Mouse (Mus musculus): ENCODE data around the gene Fcrla. TPM values are rescaled to one million over a fixed set of nuclear protein-coding genes. Genes with fewer than 3 reads are reported as not detected.

The Fcrla gene
- polyA plus RNA-seq, 1 experiment from 2014 or later = 0.76 TPM

- no peaks in the 10 kb centered on the region for H3K27me3 ChIP-seq (replicated peaks; ENCODE audit: insufficient read depth, low read length)
- peak overlapping the region; percentile 76 for H3K4me2 ChIP-seq (replicated peaks; ENCODE audit: low read depth, low read length)
- peak overlapping the region; percentile 79 for H3K9ac ChIP-seq (replicated peaks; ENCODE audit: low read depth)
- peaks cover 3% of the 10 kb centered on the region; the same call in 1 of the 2 replicates for H3K4me1 ChIP-seq (ENCODE audit: insufficient read depth, low read depth, low read length)
- no peak for DNase-seq (ENCODE audit: low spot score)
- no peaks in the 10 kb centered on the region for H3K9me3 ChIP-seq (ENCODE audit: low read length)
- no peak overlapping the region for H3K27ac ChIP-seq (ENCODE audit: low read length)
- WGBS = 14% methylated on average over 8 of the region's 8 CpGs
- peak overlapping the region; percentile 86 for H3K4me3 ChIP-seq (ENCODE audit: low read depth, low read length)
- H3K36me3 ChIP-seq (ENCODE audit: insufficient read depth, low read length) = no peaks in the 10 kb centered on the region
- TF ChIP-seq EP300 (IDR thresholded peaks at IDR 0.05) (no peak), CTCF (IDR thresholded peaks at IDR 0.05) (no peak)
- no peak for ATAC-seq
These were observed 43.0 kb downstream of the Fcrla start for GRCm38 (mm10) chr1:170884390-170884789.

- no peak overlapping the region for H3K4me2 ChIP-seq (replicated peaks; ENCODE audit: low read depth, low read length)
- no peaks in the 10 kb centered on the region for H3K27me3 ChIP-seq (replicated peaks; ENCODE audit: insufficient read depth, low read length)
- WGBS = 71% methylated on average over 5 of the region's 5 CpGs
- H3K4me1 ChIP-seq (ENCODE audit: insufficient read depth, low read depth, low read length) = peaks cover 3% of the 10 kb centered on the region; the same call in 1 of the 2 replicates
- ATAC-seq = no peak
- H3K9ac ChIP-seq (replicated peaks; ENCODE audit: low read depth) = no peak overlapping the region
- H3K4me3 ChIP-seq (ENCODE audit: low read depth, low read length) = no peak overlapping the region
- DNase-seq (ENCODE audit: low spot score) = no peak
- no peak overlapping the region for H3K27ac ChIP-seq (ENCODE audit: low read length)
- H3K9me3 ChIP-seq (ENCODE audit: low read length) = no peaks in the 10 kb centered on the region
- TF ChIP-seq CTCF (IDR thresholded peaks at IDR 0.05) (no peak), EP300 (IDR thresholded peaks at IDR 0.05) (no peak)
- no peaks in the 10 kb centered on the region; the same call in 1 of the 2 replicates for H3K36me3 ChIP-seq (ENCODE audit: insufficient read depth, low read length)
These were observed 44.4 kb downstream of the Fcrla start for GRCm38 (mm10) chr1:170882915-170883485.

GRCm38 (mm10) chr1:170876906-170877305, 50.5 kb downstream of the Fcrla start:
- ATAC-seq = no peak
- no peak overlapping the region for H3K4me3 ChIP-seq (ENCODE audit: low read depth, low read length)

GRCm38 (mm10) chr1:170875676-170876075, 51.7 kb downstream of the Fcrla start:
- H3K4me3 ChIP-seq (ENCODE audit: low read depth, low read length) = no peak overlapping the region
- no peak overlapping the region for H3K4me2 ChIP-seq (replicated peaks; ENCODE audit: low read depth, low read length)

More at GRCm38 (mm10) chr1:170876906-170877305, 50.5 kb downstream of the Fcrla start:
- H3K4me2 ChIP-seq (replicated peaks; ENCODE audit: low read depth, low read length) = no peak overlapping the region
- no peak for TF ChIP-seq EP300 (IDR thresholded peaks at IDR 0.05)
- TF ChIP-seq CTCF (IDR thresholded peaks at IDR 0.05) = no peak
- no peak for DNase-seq (ENCODE audit: low spot score)
- WGBS = 86% methylated on average over 5 of the region's 5 CpGs
- H3K27me3 ChIP-seq (replicated peaks; ENCODE audit: insufficient read depth, low read length) = no peaks in the 10 kb centered on the region
- no peak overlapping the region for H3K27ac ChIP-seq (ENCODE audit: low read length)
- H3K9ac ChIP-seq (replicated peaks; ENCODE audit: low read depth) = no peak overlapping the region
- H3K4me1 ChIP-seq (ENCODE audit: insufficient read depth, low read depth, low read length) = no peaks in the 10 kb centered on the region
- H3K36me3 ChIP-seq (ENCODE audit: insufficient read depth, low read length) = no peaks in the 10 kb centered on the region; the same call in 1 of the 2 replicates
- no peaks in the 10 kb centered on the region for H3K9me3 ChIP-seq (ENCODE audit: low read length)

GRCm38 (mm10) chr1:170871961-170872360, 55.4 kb downstream of the Fcrla start:
- Histone ChIP-seq H3K4me2 (replicated peaks; ENCODE audit: low read depth, low read length) (no peak overlapping the region), H3K27ac (ENCODE audit: low read length) (no peak overlapping the region), H3K4me1 (ENCODE audit: insufficient read depth, low read depth, low read length) (no peaks in the 10 kb centered on the region), H3K9ac (replicated peaks; ENCODE audit: low read depth) (no peak overlapping the region), H3K9me3 (ENCODE audit: low read length) (no peaks in the 10 kb centered on the region), H3K4me3 (ENCODE audit: low read depth, low read length) (no peak overlapping the region), H3K27me3 (replicated peaks; ENCODE audit: insufficient read depth, low read length) (no peaks in the 10 kb centered on the region), H3K36me3 (ENCODE audit: insufficient read depth, low read length) (no peaks in the 10 kb centered on the region)
- no peak for DNase-seq (ENCODE audit: low spot score)
- no peak for ATAC-seq
- WGBS = 92% methylated on average over 2 of the region's 2 CpGs
- TF ChIP-seq EP300 (IDR thresholded peaks at IDR 0.05) (no peak), CTCF (IDR thresholded peaks at IDR 0.05) (no peak)

More at GRCm38 (mm10) chr1:170875676-170876075, 51.7 kb downstream of the Fcrla start:
- Histone ChIP-seq H3K9me3 (ENCODE audit: low read length) (no peaks in the 10 kb centered on the region), H3K27ac (ENCODE audit: low read length) (no peak overlapping the region), H3K9ac (replicated peaks; ENCODE audit: low read depth) (no peak overlapping the region), H3K4me1 (ENCODE audit: insufficient read depth, low read depth, low read length) (no peaks in the 10 kb centered on the region), H3K36me3 (ENCODE audit: insufficient read depth, low read length) (no peaks in the 10 kb centered on the region; the same call in 1 of the 2 replicates), H3K27me3 (replicated peaks; ENCODE audit: insufficient read depth, low read length) (no peaks in the 10 kb centered on the region)
- ATAC-seq (no peak), DNase-seq (ENCODE audit: low spot score) (no peak)
- TF ChIP-seq EP300 (IDR thresholded peaks at IDR 0.05) (no peak), CTCF (IDR thresholded peaks at IDR 0.05) (no peak)
- WGBS = 73% methylated on average over 3 of the region's 3 CpGs

GRCm38 (mm10) chr1:170871402-170871801, 56.0 kb downstream of the Fcrla start:
- DNase-seq (ENCODE audit: low spot score) = no peak
- ATAC-seq = no peak
- no peak overlapping the region for H3K27ac ChIP-seq (ENCODE audit: low read length)
- H3K9me3 ChIP-seq (ENCODE audit: low read length) = no peaks in the 10 kb centered on the region
- TF ChIP-seq CTCF (IDR thresholded peaks at IDR 0.05) = no peak
- no peak for TF ChIP-seq EP300 (IDR thresholded peaks at IDR 0.05)
- no peak overlapping the region for H3K4me3 ChIP-seq (ENCODE audit: low read depth, low read length)
- no peaks in the 10 kb centered on the region for H3K36me3 ChIP-seq (ENCODE audit: insufficient read depth, low read length)
- H3K4me2 ChIP-seq (replicated peaks; ENCODE audit: low read depth, low read length) = no peak overlapping the region
- H3K9ac ChIP-seq (replicated peaks; ENCODE audit: low read depth) = no peak overlapping the region
- 82% methylated on average over 6 of the region's 6 CpGs for WGBS
- H3K4me1 ChIP-seq (ENCODE audit: insufficient read depth, low read depth, low read length) = no peaks in the 10 kb centered on the region; the same call in 1 of the 2 replicates
- H3K27me3 ChIP-seq (replicated peaks; ENCODE audit: insufficient read depth, low read length) = no peaks in the 10 kb centered on the region
